Comparison of ENCODE assay signal across 24 mouse cellular contexts in genomic region chr12:46395245-46395644, GRCm38 (mm10).
A peak's percentile ranks its signal among the peaks of the same experiment; 100 is the strongest.
DNase-seq lines count a peak whose midpoint lies in the region; ATAC-seq and TF ChIP-seq lines count a peak whose summit lies in the region.
"Had no signal": no experiment of that assay in that cellular context is flagged by ENCODE, and none has a peak within 500 bp of the region (broad histone marks: within the 10 kb centered on the region; RNA-seq: fewer than 3 reads in every experiment).

No protein-coding gene starts in this region.

- no peaks in the 10 kb centered on the region for H3K9me3 ChIP-seq in embryonic facial prominence, embryonic 14.5 days (ENCODE audit: control insufficient read depth, low read length)
- no peaks in the 10 kb centered on the region for H3K9me3 ChIP-seq in embryonic facial prominence, embryonic 10.5 days
- H3K9me3 ChIP-seq in CH12.LX (replicated peaks; ENCODE audit: low read length) = peaks cover 29% of the 10 kb centered on the region
- H3K9me3 ChIP-seq: embryonic facial prominence, embryonic 12.5 days; embryonic facial prominence, embryonic 15.5 days; forebrain, embryonic 10.5 days; forebrain, embryonic 12.5 days; forebrain, embryonic 15.5 days had no signal

- dilution Hi-C loops in CH12.LX (cut with MboI; ENCODE audit: extremely low pct_ligation_motif_present, extremely low pct_unique_long_range_greater_than_20kb, low sequenced_read_pairs) = no loop called here

- TF ChIP-seq RAD21 in CH12.LX (IDR thresholded peaks at IDR 0.05; ENCODE audit: low read depth, low read length) = no peak

- H3K4me3 ChIP-seq in embryonic facial prominence, embryonic 14.5 days (ENCODE audit: low read depth, low read length) = no peak overlapping the region
- H3K4me3 ChIP-seq in embryonic facial prominence, embryonic 10.5 days = no peak overlapping the region
- no peak overlapping the region for H3K4me3 ChIP-seq in CH12.LX (replicated peaks in 1 of 3; ENCODE audit: low read depth in 2 of 3, low read length in 2 of 3, poor library complexity in 1 of 3)
- H3K4me3 ChIP-seq: embryonic facial prominence, embryonic 12.5 days; embryonic facial prominence, embryonic 15.5 days; erythroblast, embryonic 14.5 days; forebrain, embryonic 10.5 days; forebrain, embryonic 12.5 days; forebrain, embryonic 15.5 days had no signal

- H3K36me3 ChIP-seq in embryonic facial prominence, embryonic 14.5 days (ENCODE audit: control insufficient read depth, insufficient read depth, low read length) = no peaks in the 10 kb centered on the region
- H3K36me3 ChIP-seq in embryonic facial prominence, embryonic 10.5 days (replicated peaks) = no peaks in the 10 kb centered on the region
- no peaks in the 10 kb centered on the region for H3K36me3 ChIP-seq in CH12.LX (replicated peaks in 1 of 2; ENCODE audit: control insufficient read depth in 1 of 2, insufficient read depth in 1 of 2, low read length in 1 of 2)
- H3K36me3 ChIP-seq: embryonic facial prominence, embryonic 12.5 days; embryonic facial prominence, embryonic 15.5 days; forebrain, embryonic 10.5 days; forebrain, embryonic 12.5 days; forebrain, embryonic 15.5 days had no signal

- H3K9ac ChIP-seq in embryonic facial prominence, embryonic 14.5 days (ENCODE audit: low read depth, low read length) = no peak overlapping the region
- no peak overlapping the region for H3K9ac ChIP-seq in CH12.LX (ENCODE audit: insufficient read depth, low read depth)
- H3K9ac ChIP-seq: embryonic facial prominence, embryonic 12.5 days; embryonic facial prominence, embryonic 15.5 days; forebrain, embryonic 12.5 days; forebrain, embryonic 15.5 days; forebrain, postnatal 0 days had no signal

- TF ChIP-seq EP300 in CH12.LX (IDR thresholded peaks at IDR 0.05; ENCODE audit: low read length) = no peak

- peak; percentile 44; the same call in 1 of the 2 replicates for ATAC-seq in embryonic facial prominence, embryonic 14.5 days (ENCODE audit: low read depth)
- ATAC-seq: forebrain, embryonic 15.5 days; forebrain, postnatal 0 days had no signal

- H3K27me3 ChIP-seq in embryonic facial prominence, embryonic 14.5 days (replicated peaks; ENCODE audit: control insufficient read depth, insufficient read depth, low read length) = peaks cover 10% of the 10 kb centered on the region; the same call in 1 of the 2 replicates
- peaks cover 15% of the 10 kb centered on the region for H3K27me3 ChIP-seq in embryonic facial prominence, embryonic 10.5 days (replicated peaks; ENCODE audit: low read depth, poor library complexity, severe bottlenecking)
- no peaks in the 10 kb centered on the region for H3K27me3 ChIP-seq in CH12.LX (replicated peaks)
- H3K27me3 ChIP-seq: embryonic facial prominence, embryonic 12.5 days; embryonic facial prominence, embryonic 15.5 days; forebrain, embryonic 12.5 days; forebrain, embryonic 15.5 days had no signal

- no peak for TF ChIP-seq CTCF in CH12.LX (conservative IDR thresholded peaks at IDR 0.05 in 1 of 2, IDR thresholded peaks at IDR 0.05 in 1 of 2; ENCODE audit: low read depth in 2 of 2, low read length in 2 of 2)

- 65% methylated on average over 4 of the region's 4 CpGs for WGBS in embryonic facial prominence, embryonic 14.5 days
- 86% methylated on average over 4 of the region's 4 CpGs for WGBS in embryonic facial prominence, embryonic 10.5 days

- in situ Hi-C loops in CH12.LX (cut with MboI; ENCODE audit: low pct_ligation_motif_present, low pct_unique_long_range_greater_than_20kb, low sequenced_read_pairs) = no loop called here

- DNase-seq in embryonic facial prominence, embryonic 14.5 days (ENCODE audit: low spot score) = peak; percentile 52
- no peak for DNase-seq in embryonic facial prominence, embryonic 10.5 days (ENCODE audit: low spot score)
- DNase-seq in 416B (ENCODE audit: low read depth) (peak; percentile 11), CH12.LX (ENCODE audit: extremely low read depth) (peak; percentile 18)
- no peak for DNase-seq in right cerebral cortex, postnatal 10 days (ENCODE audit: low spot score in 2 of 2)
- no peak for DNase-seq in frontal cortex, postnatal 10 days (ENCODE audit: low spot score in 2 of 2)
- DNase-seq: adrenal gland, adult 2 months; adrenal gland, postnatal 10 days; adrenal gland, postnatal 25 days; B cell, adult 2 months; cerebellum, adult 11 months; cerebellum, adult 18-20 months; cerebellum, adult 8-10 months; cerebellum, adult 9-11 months; cerebellum, postnatal 14 days; cerebellum, postnatal 36 days; embryo, embryonic 11 days; forebrain, postnatal 0 days had no signal

- H3K4me1 ChIP-seq in embryonic facial prominence, embryonic 14.5 days (ENCODE audit: control insufficient read depth, insufficient read depth, low read length) = no peaks in the 10 kb centered on the region
- H3K4me1 ChIP-seq in embryonic facial prominence, embryonic 10.5 days = no peaks in the 10 kb centered on the region
- H3K4me1 ChIP-seq in CH12.LX (ENCODE audit: control insufficient read depth in 1 of 2, insufficient read depth in 2 of 2) = no peaks in the 10 kb centered on the region
- H3K4me1 ChIP-seq: embryonic facial prominence, embryonic 12.5 days; forebrain, embryonic 12.5 days had no signal

- no peaks in the 10 kb centered on the region for H3K79me2 ChIP-seq in CH12.LX (replicated peaks; ENCODE audit: control insufficient read depth, extremely low read depth, insufficient read depth, poor library complexity, severe bottlenecking)

- no peak overlapping the region for H3K27ac ChIP-seq in embryonic facial prominence, embryonic 14.5 days (replicated peaks; ENCODE audit: low read depth, low read length)
- H3K27ac ChIP-seq in embryonic facial prominence, embryonic 10.5 days (replicated peaks) = no peak overlapping the region
- H3K27ac ChIP-seq in CH12.LX (ENCODE audit: insufficient read depth, low read depth) = no peak overlapping the region
- H3K27ac ChIP-seq: embryonic facial prominence, embryonic 12.5 days; embryonic facial prominence, embryonic 15.5 days; forebrain, embryonic 10.5 days; forebrain, embryonic 12.5 days; forebrain, embryonic 15.5 days had no signal

- no peak for TF ChIP-seq POLR2A in CH12.LX (IDR thresholded peaks at IDR 0.05; ENCODE audit: low read depth, low read length)

- no peak overlapping the region for H3K4me2 ChIP-seq in embryonic facial prominence, embryonic 14.5 days (ENCODE audit: low read depth, low read length)
- H3K4me2 ChIP-seq in CH12.LX (ENCODE audit: insufficient read depth, low read depth, poor library complexity, severe bottlenecking) = no peak overlapping the region
- H3K4me2 ChIP-seq: embryonic facial prominence, embryonic 12.5 days; embryonic facial prominence, embryonic 15.5 days; forebrain, embryonic 12.5 days; forebrain, embryonic 15.5 days had no signal

TF ChIP-seq in CH12.LX, 34 proteins besides CTCF, POLR2A, EP300 and RAD21:
- TF ChIP-seq MAFK (IDR thresholded peaks at IDR 0.05; ENCODE audit: insufficient replicate concordance, low read length) (peak; percentile 78), GABPA (IDR thresholded peaks at IDR 0.05; ENCODE audit: insufficient replicate concordance, low read depth, low read length) (no peak), ZNF384 (IDR thresholded peaks at IDR 0.05; ENCODE audit: low read depth, low read length) (0 out of 2 replicates have a peak, but pooled peaks have one; percentile 17)

Comparison
In these comparisons a context has a peak if more than half of its experiments do, and no peak if none do; other contexts are left out.
1. DNase-seq: peak in embryonic facial prominence, embryonic 14.5 days (single experiment), 416B (single experiment) and CH12.LX (single experiment); none in embryonic facial prominence, embryonic 10.5 days (single experiment), right cerebral cortex, postnatal 10 days (0 of 2) and frontal cortex, postnatal 10 days (0 of 2).